Mouse (Mus musculus): ENCODE results near the gene Lmtk2.

The Lmtk2 gene

GRCm38 (mm10) chr5:144173648-144174047 lies 73.4 kb downstream of the Lmtk2 start:
- DNase-seq (ENCODE audit: low read depth, low spot score), result no peak

GRCm38 (mm10) chr5:144178216-144178615 lies 78.0 kb downstream of the Lmtk2 start:
- no peak for DNase-seq (ENCODE audit: low read depth, low spot score)

GRCm38 (mm10) chr5:144181249-144181648 lies 81.0 kb downstream of the Lmtk2 start:
- no peak for DNase-seq (ENCODE audit: low read depth, low spot score)

- no peak for DNase-seq (ENCODE audit: low read depth, low spot score)
Measured at GRCm38 (mm10) chr5:144182542-144183247, 82.5 kb downstream of the Lmtk2 start.

- no peak for DNase-seq (ENCODE audit: low read depth, low spot score)
Measured at GRCm38 (mm10) chr5:144183248-144183559, 83.0 kb downstream of the Lmtk2 start.

- DNase-seq (ENCODE audit: low read depth, low spot score), result no peak
Measured at GRCm38 (mm10) chr5:144183647-144184335, 83.6 kb downstream of the Lmtk2 start.

GRCm38 (mm10) chr5:144184350-144185045 lies 84.3 kb downstream of the Lmtk2 start:
- no peak for DNase-seq (ENCODE audit: low read depth, low spot score)

GRCm38 (mm10) chr5:144188422-144188821 lies 88.2 kb downstream of the Lmtk2 start:
- no peak for DNase-seq (ENCODE audit: low read depth, low spot score)

GRCm38 (mm10) chr5:144189327-144189726 lies 89.1 kb downstream of the Lmtk2 start:
- DNase-seq (ENCODE audit: low read depth, low spot score), result no peak

GRCm38 (mm10) chr5:144189950-144190583 lies 89.8 kb downstream of the Lmtk2 start, which contains the start of gene Bhlha15:
Gene Bhlha15 (plus strand): TSS chr5:144190286.
- no peak for DNase-seq (ENCODE audit: low read depth, low spot score)

- no peak for DNase-seq (ENCODE audit: low read depth, low spot score)
Measured at GRCm38 (mm10) chr5:144191026-144191425, 90.8 kb downstream of the Lmtk2 start.

GRCm38 (mm10) chr5:144192673-144193072 lies 92.4 kb downstream of the Lmtk2 start:
- DNase-seq (ENCODE audit: low read depth, low spot score), result no peak

GRCm38 (mm10) chr5:144194416-144194815 lies 94.2 kb downstream of the Lmtk2 start:
- no peak for DNase-seq (ENCODE audit: low read depth, low spot score)

- DNase-seq (ENCODE audit: low read depth, low spot score), result no peak
Measured at GRCm38 (mm10) chr5:144195567-144195966, 95.3 kb downstream of the Lmtk2 start.

- DNase-seq (ENCODE audit: low read depth, low spot score), result no peak
Measured at GRCm38 (mm10) chr5:144200616-144201015, 100.4 kb downstream of the Lmtk2 start.

- no peak for DNase-seq (ENCODE audit: low read depth, low spot score)
Measured at GRCm38 (mm10) chr5:144202430-144202829, 102.2 kb downstream of the Lmtk2 start.

GRCm38 (mm10) chr5:144203398-144203959 lies 103.2 kb downstream of the Lmtk2 start:
- DNase-seq (ENCODE audit: low read depth, low spot score), result no peak

GRCm38 (mm10) chr5:144204303-144204702 lies 104.1 kb downstream of the Lmtk2 start:
- DNase-seq (ENCODE audit: low read depth, low spot score), result no peak

- DNase-seq (ENCODE audit: low read depth, low spot score), result no peak
Measured at GRCm38 (mm10) chr5:144204911-144205310, 104.7 kb downstream of the Lmtk2 start.

- no peak for DNase-seq (ENCODE audit: low read depth, low spot score)
Measured at GRCm38 (mm10) chr5:144206069-144206468, 105.8 kb downstream of the Lmtk2 start.

- DNase-seq (ENCODE audit: low read depth, low spot score), result no peak
Measured at GRCm38 (mm10) chr5:144207478-144207877, 107.2 kb downstream of the Lmtk2 start.

GRCm38 (mm10) chr5:144214453-144214852 lies 114.2 kb downstream of the Lmtk2 start:
- DNase-seq (ENCODE audit: low read depth, low spot score), result no peak

All from brain, embryonic 18.5 days (tissue).